Mouse (Mus musculus) MEL (cell line): ENCODE results near the gene Smarcc2. TPM values are rescaled to one million over a fixed set of nuclear protein-coding genes. Genes with fewer than 3 reads are reported as not detected.

ENCODE experiments used
- DNase-seq: peaks from one replicate; pipeline ENCODE4 v3.0.0; 2011; ENCODE audit warnings: low read depth, low spot score
- H3K27ac ChIP-seq: 2 replicates; pipeline ENCODE4 v1.5.1; 2012; ENCODE audit warnings: low read depth, mild to moderate bottlenecking, control low read depth, low read length, moderate library complexity; ENCODE audit not compliant: control insufficient read depth
- H3K27me3 ChIP-seq, 2 experiments: fragments of 150-350 bp in 1 of 2; sonication (generic) in 1 of 2; 2 replicates each; pipeline ENCODE4 v1.6.1; 2012; ENCODE audit warnings: low read length in 2 of 2, mild to moderate bottlenecking in 2 of 2, improper control_type of control experiment in 1 of 2, moderate library complexity in 1 of 2; ENCODE audit not compliant: insufficient read depth in 2 of 2, control insufficient read depth in 1 of 2
- H3K36me3 ChIP-seq, 2 experiments: 2 replicates each; pipeline ENCODE4 v1.6.1; 2012 to 2014; ENCODE audit warnings: low read length in 2 of 2, improper control_type of control experiment in 1 of 2, inconsistent platforms in 1 of 2, mild to moderate bottlenecking in 1 of 2; ENCODE audit not compliant: insufficient read depth in 2 of 2, control insufficient read depth in 1 of 2
- H3K4me1 ChIP-seq, 2 experiments: fragments of 150-350 bp in 1 of 2; sonication (generic) in 1 of 2; 2 replicates each; pipeline ENCODE4 v1.6.1; 2012; ENCODE audit warnings: low read length in 2 of 2, improper control_type of control experiment in 1 of 2, mild to moderate bottlenecking in 1 of 2; ENCODE audit not compliant: insufficient read depth in 2 of 2, control insufficient read depth in 1 of 2
- H3K4me3 ChIP-seq, 2 experiments: fragments of 150-350 bp in 1 of 2; sonication (generic) in 1 of 2; 2 replicates each; pipeline ENCODE4 v1.5.1; 2012; ENCODE audit warnings: low read depth in 2 of 2, low read length in 2 of 2, mild to moderate bottlenecking in 2 of 2, moderate library complexity in 2 of 2, control low read depth in 1 of 2, improper control_type of control experiment in 1 of 2; ENCODE audit not compliant: control insufficient read depth in 1 of 2, insufficient read depth in 1 of 2
- H3K79me2 ChIP-seq: 2 replicates; pipeline ENCODE4 v1.6.1; 2012; ENCODE audit warnings: mild to moderate bottlenecking, low read length, moderate library complexity; ENCODE audit not compliant: control insufficient read depth, poor library complexity, insufficient read depth
- H3K9ac ChIP-seq: 2 replicates; pipeline ENCODE4 v1.6.1; 2012; ENCODE audit warnings: low read depth, mild to moderate bottlenecking, control low read depth, low read length, moderate library complexity; ENCODE audit not compliant: control insufficient read depth, poor library complexity, severe bottlenecking
- H3K9me3 ChIP-seq: fragments of 150-350 bp; sonication (generic); replicated peaks from 2 replicates; pipeline ENCODE4 v1.6.1; 2012; ENCODE audit warnings: mild to moderate bottlenecking, low read length, improper control_type of control experiment, moderate library complexity; ENCODE audit not compliant: insufficient read depth
- BHLHE40 ChIP-seq: IDR thresholded peaks from 2 replicates; pipeline ENCODE4 v1.6.1; 2012; ENCODE audit warnings: low read depth, mild to moderate bottlenecking, inconsistent platforms, low read length, improper control_type of control experiment, borderline replicate concordance
- CHD1 ChIP-seq: IDR thresholded peaks from 2 replicates; pipeline ENCODE4 v1.6.1; 2012; ENCODE audit warnings: low read depth, mild to moderate bottlenecking, inconsistent platforms, low read length, improper control_type of control experiment
- CHD2 ChIP-seq: IDR thresholded peaks from 2 replicates; pipeline ENCODE4 v1.6.1; 2011; ENCODE audit warnings: low read length, improper control_type of control experiment
- CTCF ChIP-seq, 3 experiments: IDR thresholded peaks in 2 of 3; conservative IDR thresholded peaks in 1 of 3; 2 replicates each; pipeline ENCODE4 v1.5.1; 2011 to 2012; ENCODE audit warnings: low read length in 3 of 3, low read depth in 2 of 3, mild to moderate bottlenecking in 2 of 3, improper control_type of control experiment in 1 of 3, inconsistent platforms in 1 of 3, mixed read lengths in 1 of 3, moderate library complexity in 1 of 3; ENCODE audit not compliant: control insufficient read depth in 1 of 3, insufficient read depth in 1 of 3, poor library complexity in 1 of 3, severe bottlenecking in 1 of 3
- ELF1 ChIP-seq: IDR thresholded peaks from 2 replicates; pipeline ENCODE4 v1.6.1; 2014; ENCODE audit warnings: low read depth, mild to moderate bottlenecking, inconsistent platforms, low read length, improper control_type of control experiment, moderate library complexity
- EP300 ChIP-seq, 2 experiments: IDR thresholded peaks; 2 replicates each; pipeline ENCODE4 v1.6.1; 2011; ENCODE audit warnings: improper control_type of control experiment in 2 of 2, low read length in 2 of 2, low read depth in 1 of 2, mild to moderate bottlenecking in 1 of 2
- ETS1 ChIP-seq: IDR thresholded peaks from 2 replicates; pipeline ENCODE4 v1.6.1; 2012; ENCODE audit warnings: low read depth, mild to moderate bottlenecking, inconsistent platforms, low read length, improper control_type of control experiment, moderate library complexity
- GATA1 ChIP-seq: IDR thresholded peaks from 2 replicates; pipeline ENCODE4 v1.6.1; 2011; ENCODE audit warnings: low read depth, low read length, improper control_type of control experiment
- HCFC1 ChIP-seq: IDR thresholded peaks from 2 replicates; pipeline ENCODE4 v1.6.1; 2012; ENCODE audit warnings: low read depth, mild to moderate bottlenecking, inconsistent platforms, low read length, improper control_type of control experiment, moderate library complexity
- JUND ChIP-seq: IDR thresholded peaks from 2 replicates; pipeline ENCODE4 v1.6.1; 2011; ENCODE audit warnings: low read depth, mild to moderate bottlenecking, improper control_type of control experiment, low read length
- KAT2A ChIP-seq: conservative IDR thresholded peaks from 2 replicates; pipeline ENCODE4 v1.6.1; 2012; ENCODE audit warnings: low read depth, low read length, improper control_type of control experiment, inconsistent platforms
- MAZ ChIP-seq: IDR thresholded peaks from 2 replicates; pipeline ENCODE4 v1.6.1; 2012; ENCODE audit warnings: low read depth, mild to moderate bottlenecking, inconsistent platforms, low read length, improper control_type of control experiment
- MEF2A ChIP-seq: IDR thresholded peaks from 2 replicates; pipeline ENCODE4 v1.6.1; 2014; ENCODE audit warnings: low read depth, mild to moderate bottlenecking, inconsistent platforms, low read length, improper control_type of control experiment; ENCODE audit not compliant: poor library complexity, insufficient replicate concordance, severe bottlenecking; ENCODE audit errors: extremely low read depth
- MYB ChIP-seq: IDR thresholded peaks from 2 replicates; pipeline ENCODE4 v1.6.1; 2011; ENCODE audit warnings: mild to moderate bottlenecking, low read depth, low read length, improper control_type of control experiment
- NELFE ChIP-seq: IDR thresholded peaks from 2 replicates; pipeline ENCODE4 v1.6.1; 2011; ENCODE audit warnings: low read depth, low read length, improper control_type of control experiment
- NRF1 ChIP-seq: IDR thresholded peaks from 2 replicates; pipeline ENCODE4 v1.6.1; 2014; ENCODE audit warnings: low read depth, mild to moderate bottlenecking, inconsistent platforms, low read length, improper control_type of control experiment, moderate library complexity; ENCODE audit not compliant: poor library complexity, insufficient read depth, severe bottlenecking
- POLR2AphosphoS2 ChIP-seq: IDR thresholded peaks from 2 replicates; pipeline ENCODE4 v1.6.1; 2011; ENCODE audit warnings: low read length, improper control_type of control experiment
- RAD21 ChIP-seq: IDR thresholded peaks from 2 replicates; pipeline ENCODE4 v1.6.1; 2011; ENCODE audit warnings: mild to moderate bottlenecking, low read depth, low read length, improper control_type of control experiment
- SIN3A ChIP-seq: IDR thresholded peaks from 2 replicates; pipeline ENCODE4 v1.6.1; 2012; ENCODE audit warnings: low read length, improper control_type of control experiment, inconsistent platforms
- TAL1 ChIP-seq: IDR thresholded peaks from 2 replicates; pipeline ENCODE4 v1.6.1; 2012; ENCODE audit warnings: mild to moderate bottlenecking, inconsistent platforms, low read length, moderate library complexity, mixed read lengths
- TBP ChIP-seq: IDR thresholded peaks from 2 replicates; pipeline ENCODE4 v1.8.0; 2011; ENCODE audit warnings: low read depth, low read length, improper control_type of control experiment
- UBTF ChIP-seq: IDR thresholded peaks from 2 replicates; pipeline ENCODE4 v1.6.1; 2012; ENCODE audit warnings: low read depth, mild to moderate bottlenecking, inconsistent platforms, low read length, improper control_type of control experiment, moderate library complexity, borderline replicate concordance; ENCODE audit not compliant: insufficient read depth
- USF2 ChIP-seq, 2 experiments: IDR thresholded peaks; 2 replicates each; pipeline ENCODE4 v1.6.1; 2011 to 2012; ENCODE audit warnings: improper control_type of control experiment in 2 of 2, low read length in 2 of 2, borderline replicate concordance in 1 of 2, inconsistent platforms in 1 of 2, low read depth in 1 of 2, mild to moderate bottlenecking in 1 of 2; ENCODE audit not compliant: insufficient read depth in 1 of 2
- ZMIZ1 ChIP-seq: IDR thresholded peaks from 2 replicates; pipeline ENCODE4 v1.6.1; 2012; ENCODE audit warnings: low read depth, mild to moderate bottlenecking, inconsistent platforms, low read length, improper control_type of control experiment, moderate library complexity
- ZNF384 ChIP-seq: IDR thresholded peaks from 2 replicates; pipeline ENCODE4 v1.6.1; 2012; ENCODE audit warnings: low read depth, mild to moderate bottlenecking, inconsistent platforms, low read length, improper control_type of control experiment
- polyA plus RNA-seq, 2 experiments: library from polyadenylated mRNA; stranded (reverse) in 1 of 2; unstranded in 1 of 2; fragments of >175 nt in 1 of 2; fragments of >200 nt in 1 of 2; gene quantifications; 2 replicates each; pipeline versions ENCODE4 v1.2.1 to v1.2.4; 2012; ENCODE audit warnings: low replicate concordance in 2 of 2, low read depth in 1 of 2; ENCODE audit not compliant: insufficient read length in 2 of 2, insufficient read depth in 1 of 2, missing spikeins in 1 of 2
- total RNA-seq: library from RNA; depleted of rRNA; stranded (reverse); fragments of 300-350 nt; gene quantifications from 2 replicates; pipeline ENCODE4 v1.2.3, GENCODE M21; 2012

Gene Smarcc2
- total and polyA plus RNA-seq, 3 experiments: 24.8 to 226 (median 68.8) TPM

GRCm38 (mm10) chr10:128459409-128460269, 591 bp downstream of the Smarcc2 start (continued):
- no peak for TF ChIP-seq UBTF
- TF ChIP-seq EP300 (IDR thresholded peaks at IDR 0.05; ENCODE audit: low read depth in 1 of 2, low read length in 2 of 2): peak; percentile 17 to 56; a peak in 1 of 4 replicates
- TF ChIP-seq RAD21: no peak
- TF ChIP-seq TAL1: no peak
- no peak for TF ChIP-seq NELFE
- no peak for TF ChIP-seq ZMIZ1
- no peak for TF ChIP-seq CHD1
- TF ChIP-seq MAZ: no peak
- no peak for TF ChIP-seq KAT2A
- TF ChIP-seq ETS1: no peak
- peak; percentile 73 for TF ChIP-seq TBP
- no peak; the same call in 1 of the 2 replicates for TF ChIP-seq CHD2
- TF ChIP-seq GATA1: no peak
- TF ChIP-seq NRF1: no peak
- TF ChIP-seq USF2 (IDR thresholded peaks at IDR 0.05; ENCODE audit: borderline replicate concordance in 1 of 2, insufficient read depth in 1 of 2, low read depth in 1 of 2, low read length in 2 of 2): no peak

- no peak for DNase-seq
These were observed 1.2 kb downstream of the Smarcc2 start for GRCm38 (mm10) chr10:128460270-128460630.

GRCm38 (mm10) chr10:128474366-128474765, 15.3 kb downstream of the Smarcc2 start:
- Histone ChIP-seq H3K9ac (no peak overlapping the region), H3K36me3 (no peaks in the 10 kb centered on the region; a peak in 1 of 4 replicates), H3K79me2 (no peaks in the 10 kb centered on the region), H3K27me3 (no peaks in the 10 kb centered on the region), H3K27ac (no peak overlapping the region), H3K4me3 (no peak overlapping the region), H3K4me1 (no peaks in the 10 kb centered on the region), H3K9me3 (no peaks in the 10 kb centered on the region)
- no peak for DNase-seq
- no peak for TF ChIP-seq MEF2A
- TF ChIP-seq POLR2AphosphoS2: no peak
- TF ChIP-seq USF2 (IDR thresholded peaks at IDR 0.05; ENCODE audit: borderline replicate concordance in 1 of 2, insufficient read depth in 1 of 2, low read depth in 1 of 2, low read length in 2 of 2): no peak
- no peak for TF ChIP-seq NELFE
- TF ChIP-seq ZNF384: no peak
- TF ChIP-seq NRF1: no peak
- no peak for TF ChIP-seq ELF1
- TF ChIP-seq CTCF (IDR thresholded peaks at IDR 0.05 in 2 of 3, conservative IDR thresholded peaks at IDR 0.05 in 1 of 3; ENCODE audit: control insufficient read depth in 1 of 3, insufficient read depth in 1 of 3, low read depth in 2 of 3, low read length in 3 of 3, poor library complexity in 1 of 3, severe bottlenecking in 1 of 3): no peak
- TF ChIP-seq BHLHE40: no peak
- no peak for TF ChIP-seq CHD1
- TF ChIP-seq TAL1: no peak
- TF ChIP-seq TBP: no peak
- TF ChIP-seq MYB: no peak
- TF ChIP-seq JUND: no peak
- TF ChIP-seq HCFC1: no peak
- no peak for TF ChIP-seq RAD21

More at GRCm38 (mm10) chr10:128460270-128460630, 1.2 kb downstream of the Smarcc2 start:
- TF ChIP-seq JUND: no peak
- TF ChIP-seq SIN3A: 0 out of 2 replicates have a peak, but pooled peaks have one; percentile 47
- TF ChIP-seq GATA1: no peak
- H3K4me3 ChIP-seq: peak overlapping the region; percentile 97 to 98
- no peaks in the 10 kb centered on the region for H3K27me3 ChIP-seq
- H3K9me3 ChIP-seq: no peaks in the 10 kb centered on the region
- peaks cover 5 to 12% of the 10 kb centered on the region in 2 experiments; a peak in 2 of 4 replicates for H3K4me1 ChIP-seq
- H3K27ac ChIP-seq: peak overlapping the region; percentile 95
- H3K79me2 ChIP-seq: peaks cover 21% of the 10 kb centered on the region
- H3K36me3 ChIP-seq: peaks cover 7% of the 10 kb centered on the region in 2 experiments
- H3K9ac ChIP-seq: peak overlapping the region; percentile 89
